Mouse (Mus musculus) intestine, embryonic 15.5 days (tissue): ENCODE data around the gene H2-D1. TPM values are rescaled to one million over a fixed set of nuclear protein-coding genes. Genes with fewer than 3 reads are reported as not detected.
"Not testable (repeated sequence)": the region's sequence is repeated elsewhere in the genome, so short reads cannot be mapped to it uniquely, and the experiment has no call there.

Experiments
- ATAC-seq: fragments of 200-750 bp; cut with Nextera tagmentation; 2 replicates; pipeline ENCODE4 v1.8.0; 2017; ENCODE audit warnings: moderate TSS enrichment, moderate library complexity
- H3K27ac ChIP-seq: fragments of 300-500 bp; sonication (generic); 2 replicates; pipeline ENCODE4 v1.5.1; 2015; ENCODE audit warnings: mild to moderate bottlenecking, inconsistent platforms
- H3K27me3 ChIP-seq: fragments of 300-500 bp; sonication (generic); replicated peaks from 2 replicates; pipeline ENCODE4 v1.6.1; 2015; ENCODE audit warnings: inconsistent platforms
- H3K36me3 ChIP-seq: fragments of 300-500 bp; sonication (generic); 2 replicates; pipeline ENCODE4 v1.6.1; 2015; ENCODE audit warnings: inconsistent platforms
- H3K4me1 ChIP-seq: fragments of 300-500 bp; sonication (generic); replicated peaks from 2 replicates; pipeline ENCODE4 v1.6.1; 2015; ENCODE audit warnings: inconsistent platforms
- H3K4me2 ChIP-seq: fragments of 300-500 bp; sonication (generic); replicated peaks from 2 replicates; pipeline ENCODE4 v1.6.1; 2015; ENCODE audit warnings: mild to moderate bottlenecking, inconsistent platforms
- H3K4me3 ChIP-seq: fragments of 300-500 bp; sonication (generic); replicated peaks from 2 replicates; pipeline ENCODE4 v1.5.1; 2015; ENCODE audit warnings: inconsistent platforms
- H3K9ac ChIP-seq: fragments of 300-500 bp; sonication (generic); 2 replicates; pipeline ENCODE4 v1.6.1; 2015; ENCODE audit warnings: inconsistent platforms
- H3K9me3 ChIP-seq: fragments of 300-500 bp; sonication (generic); 2 replicates; pipeline ENCODE4 v1.6.1; 2016; ENCODE audit warnings: inconsistent platforms
- WGBS: fragments of 180-500 bp; shearing (Covaris S2); methylation state at CpG from one replicate; pipeline ENCODE4 v1.1.7; 2015; 5-methylcytosine and 5-hydroxymethylcytosine counted together
- polyA plus RNA-seq: library from polyadenylated mRNA; unstranded; fragments of >200 nt; fragmentation: Nextera tagmentation; extraction: Ambion mirVana; gene quantifications from 2 replicates; pipeline ENCODE4 v1.2.1, GENCODE M21; 2015

Gene H2-D1
- polyA plus RNA-seq, 1 experiment from 2014 or later = 148 TPM

GRCm38 (mm10) chr17:35263523-35263883, 973 bp downstream of the H2-D1 start:
- 1% methylated on average over 31 of the region's 31 CpGs for WGBS
- H3K36me3 ChIP-seq = no peaks in the 10 kb centered on the region
- ATAC-seq = peak; percentile 50
- peak overlapping the region; percentile 99 for H3K4me2 ChIP-seq
- peak overlapping the region; percentile 69 for H3K9ac ChIP-seq
- H3K4me3 ChIP-seq = peak overlapping the region; percentile 74
- H3K4me1 ChIP-seq = peaks cover 4% of the 10 kb centered on the region; the same call in 1 of the 2 replicates
- H3K9me3 ChIP-seq = no peaks in the 10 kb centered on the region
- no peak overlapping the region for H3K27ac ChIP-seq
- H3K27me3 ChIP-seq = peaks cover 9% of the 10 kb centered on the region

- Histone ChIP-seq H3K4me1 (peaks cover 2% of the 10 kb centered on the region; the same call in 1 of the 2 replicates), H3K9ac (no peak overlapping the region), H3K36me3 (no peaks in the 10 kb centered on the region), H3K27ac (no peak overlapping the region), H3K4me2 (no peak overlapping the region), H3K4me3 (no peak overlapping the region), H3K9me3 (no peaks in the 10 kb centered on the region), H3K27me3 (peaks cover 3% of the 10 kb centered on the region)
- ATAC-seq = no peak
- 77% methylated on average over 1 of the region's 1 CpGs for WGBS
Measured at GRCm38 (mm10) chr17:35267399-35268086, 5.0 kb downstream of the H2-D1 start.

- ATAC-seq = no peak; the same call in 1 of the 2 replicates
- Histone ChIP-seq H3K27me3 (no peaks in the 10 kb centered on the region), H3K9ac (no peak overlapping the region), H3K4me1 (no peaks in the 10 kb centered on the region), H3K4me2 (no peak overlapping the region), H3K9me3 (no peaks in the 10 kb centered on the region), H3K27ac (no peak overlapping the region), H3K36me3 (no peaks in the 10 kb centered on the region), H3K4me3 (no peak overlapping the region)
- WGBS = 27% methylated on average over 3 of the region's 3 CpGs
Measured at GRCm38 (mm10) chr17:35269653-35270347, 7.3 kb downstream of the H2-D1 start.

- WGBS = 64% methylated on average over 3 of the region's 3 CpGs
- H3K4me2 ChIP-seq = no peak overlapping the region
- H3K4me3 ChIP-seq = no peak overlapping the region
- no peaks in the 10 kb centered on the region for H3K4me1 ChIP-seq
- no peak for ATAC-seq
- H3K9me3 ChIP-seq = no peaks in the 10 kb centered on the region
- H3K27ac ChIP-seq = no peak overlapping the region
- no peaks in the 10 kb centered on the region for H3K36me3 ChIP-seq
- H3K9ac ChIP-seq = no peak overlapping the region
- H3K27me3 ChIP-seq = peaks cover 16% of the 10 kb centered on the region
Measured at GRCm38 (mm10) chr17:35272249-35272648, 9.7 kb downstream of the H2-D1 start.

GRCm38 (mm10) chr17:35274770-35275169, 12.2 kb downstream of the H2-D1 start:
- no peak overlapping the region for H3K4me2 ChIP-seq
- peak; percentile 72 for ATAC-seq
- no peak overlapping the region for H3K27ac ChIP-seq
- H3K4me3 ChIP-seq = no peak overlapping the region
- peaks cover 16% of the 10 kb centered on the region for H3K27me3 ChIP-seq
- H3K36me3 ChIP-seq = no peaks in the 10 kb centered on the region
- no peaks in the 10 kb centered on the region for H3K4me1 ChIP-seq
- no peak overlapping the region for H3K9ac ChIP-seq
- no peaks in the 10 kb centered on the region for H3K9me3 ChIP-seq
- 5% methylated on average over 11 of the region's 11 CpGs for WGBS

- no peak overlapping the region for H3K9ac ChIP-seq
- no peaks in the 10 kb centered on the region for H3K9me3 ChIP-seq
- H3K4me1 ChIP-seq = no peaks in the 10 kb centered on the region
- no peak overlapping the region for H3K4me2 ChIP-seq
- H3K27me3 ChIP-seq = peaks cover 16% of the 10 kb centered on the region
- no peak overlapping the region for H3K4me3 ChIP-seq
- no peak overlapping the region for H3K27ac ChIP-seq
- H3K36me3 ChIP-seq = no peaks in the 10 kb centered on the region
- WGBS = 17% methylated on average over 13 of the region's 13 CpGs
- ATAC-seq = no peak
Measured at GRCm38 (mm10) chr17:35276304-35276864, 13.9 kb downstream of the H2-D1 start.

- Histone ChIP-seq H3K4me1 (no peaks in the 10 kb centered on the region), H3K27ac (no peak overlapping the region)
- 87% methylated on average over 8 of the region's 8 CpGs for WGBS
Measured at GRCm38 (mm10) chr17:35278049-35278448, 15.5 kb downstream of the H2-D1 start.

GRCm38 (mm10) chr17:35278957-35279688, 16.6 kb downstream of the H2-D1 start:
- Histone ChIP-seq H3K4me2 (no peak overlapping the region), H3K9me3 (no peaks in the 10 kb centered on the region), H3K27me3 (peaks cover 16% of the 10 kb centered on the region), H3K4me3 (no peak overlapping the region), H3K36me3 (no peaks in the 10 kb centered on the region), H3K27ac (no peak overlapping the region), H3K9ac (no peak overlapping the region), H3K4me1 (no peaks in the 10 kb centered on the region)
- 86% methylated on average over 13 of the region's 13 CpGs for WGBS
- no peak for ATAC-seq

More at GRCm38 (mm10) chr17:35278049-35278448, 15.5 kb downstream of the H2-D1 start:
- Histone ChIP-seq H3K9me3 (no peaks in the 10 kb centered on the region), H3K27me3 (peaks cover 16% of the 10 kb centered on the region), H3K9ac (no peak overlapping the region), H3K4me2 (no peak overlapping the region), H3K36me3 (no peaks in the 10 kb centered on the region), H3K4me3 (no peak overlapping the region)
- no peak for ATAC-seq

GRCm38 (mm10) chr17:35280276-35280675, 17.7 kb downstream of the H2-D1 start:
- 69% methylated on average over 3 of the region's 3 CpGs for WGBS
- no peaks in the 10 kb centered on the region for H3K9me3 ChIP-seq

GRCm38 (mm10) chr17:35285431-35285830, 22.9 kb downstream of the H2-D1 start:
- no peaks in the 10 kb centered on the region for H3K4me1 ChIP-seq
- H3K27me3 ChIP-seq = no peaks in the 10 kb centered on the region; the same call in 1 of the 2 replicates
- H3K9ac ChIP-seq = no peak overlapping the region
- no peaks in the 10 kb centered on the region for H3K36me3 ChIP-seq
- H3K27ac ChIP-seq = no peak overlapping the region
- H3K4me3 ChIP-seq = no peak overlapping the region
- ATAC-seq = no peak
- H3K4me2 ChIP-seq = no peak overlapping the region
- H3K9me3 ChIP-seq = no peaks in the 10 kb centered on the region

More at GRCm38 (mm10) chr17:35280276-35280675, 17.7 kb downstream of the H2-D1 start:
- no peak overlapping the region for H3K9ac ChIP-seq
- H3K4me2 ChIP-seq = no peak overlapping the region
- H3K4me3 ChIP-seq = no peak overlapping the region
- no peak overlapping the region for H3K27ac ChIP-seq
- H3K36me3 ChIP-seq = no peaks in the 10 kb centered on the region
- ATAC-seq = no peak
- peaks cover 16% of the 10 kb centered on the region for H3K27me3 ChIP-seq
- no peaks in the 10 kb centered on the region for H3K4me1 ChIP-seq

GRCm38 (mm10) chr17:35295796-35296195, 33.3 kb downstream of the H2-D1 start:
- WGBS = 4% methylated on average over 5 of the region's 5 CpGs

GRCm38 (mm10) chr17:35300261-35300945, 37.9 kb downstream of the H2-D1 start:
- not testable (repeated sequence) for H3K4me2 ChIP-seq, H3K36me3 ChIP-seq, H3K9me3 ChIP-seq, H3K4me3 ChIP-seq, H3K27me3 ChIP-seq, H3K9ac ChIP-seq, H3K4me1 ChIP-seq, ATAC-seq, H3K27ac ChIP-seq
- WGBS = 82% methylated on average over 7 of the region's 7 CpGs

More at GRCm38 (mm10) chr17:35295796-35296195, 33.3 kb downstream of the H2-D1 start:
- not testable (repeated sequence) for H3K9ac ChIP-seq, H3K27ac ChIP-seq, H3K9me3 ChIP-seq, H3K4me1 ChIP-seq, H3K4me2 ChIP-seq, H3K4me3 ChIP-seq, ATAC-seq, H3K27me3 ChIP-seq, H3K36me3 ChIP-seq
